Mouse (Mus musculus): Measurements from ENCODE around the gene Fam227a.
"Not testable (repeated sequence)": the region's sequence is repeated elsewhere in the genome, so short reads cannot be mapped to it uniquely, and the experiment has no call there.

Fam227a gene

GRCm38 (mm10) chr15:79683707-79684465 lies 25.1 kb upstream of the Fam227a start:
- no peak for DNase-seq (ENCODE audit: low read depth)

GRCm38 (mm10) chr15:79683146-79683545 lies 24.4 kb upstream of the Fam227a start:
- no peak for DNase-seq (ENCODE audit: low read depth)

- DNase-seq (ENCODE audit: low read depth) = no peak
Observed at GRCm38 (mm10) chr15:79681973-79682372, 23.2 kb upstream of the Fam227a start.

GRCm38 (mm10) chr15:79677936-79678335 lies 19.2 kb upstream of the Fam227a start:
- DNase-seq (ENCODE audit: low read depth) = no peak

- not testable (repeated sequence) for DNase-seq (ENCODE audit: low read depth)
Observed at GRCm38 (mm10) chr15:79671828-79672348, 13.1 kb upstream of the Fam227a start.

- no peak for DNase-seq (ENCODE audit: low read depth)
Observed at GRCm38 (mm10) chr15:79670972-79671299, 12.2 kb upstream of the Fam227a start.

- DNase-seq (ENCODE audit: low read depth) = peak; percentile 81
Observed at GRCm38 (mm10) chr15:79670249-79670971, 11.7 kb upstream of the Fam227a start, which contains the start of gene Tomm22. Gene Tomm22 (plus strand): TSS chr15:79670861.

- no peak for DNase-seq (ENCODE audit: low read depth)
Observed at GRCm38 (mm10) chr15:79669195-79669594, 10.4 kb upstream of the Fam227a start.

GRCm38 (mm10) chr15:79664666-79665065 lies 5.9 kb upstream of the Fam227a start:
- DNase-seq (ENCODE audit: low read depth) = no peak

GRCm38 (mm10) chr15:79661852-79662251 lies 3.1 kb upstream of the Fam227a start:
- no peak for DNase-seq (ENCODE audit: low read depth)

GRCm38 (mm10) chr15:79657837-79658530 lies 772 bp downstream of the Fam227a start:
- DNase-seq (ENCODE audit: low read depth) = peak; percentile 64

- no peak for DNase-seq (ENCODE audit: low read depth)
Observed at GRCm38 (mm10) chr15:79656451-79656850, 2.3 kb downstream of the Fam227a start.

GRCm38 (mm10) chr15:79651481-79651880 lies 7.3 kb downstream of the Fam227a start:
- DNase-seq (ENCODE audit: low read depth) = no peak

- DNase-seq (ENCODE audit: low read depth) = no peak
Observed at GRCm38 (mm10) chr15:79650569-79650968, 8.2 kb downstream of the Fam227a start.

- DNase-seq (ENCODE audit: low read depth) = no peak
Observed at GRCm38 (mm10) chr15:79648130-79648529, 10.6 kb downstream of the Fam227a start.

GRCm38 (mm10) chr15:79645483-79645882 lies 13.3 kb downstream of the Fam227a start:
- DNase-seq (ENCODE audit: low read depth) = no peak

- DNase-seq (ENCODE audit: low read depth) = no peak
Observed at GRCm38 (mm10) chr15:79641135-79641817, 17.5 kb downstream of the Fam227a start.

GRCm38 (mm10) chr15:79630471-79630870 lies 28.3 kb downstream of the Fam227a start:
- DNase-seq (ENCODE audit: low read depth) = no peak

GRCm38 (mm10) chr15:79619770-79620414 lies 38.9 kb downstream of the Fam227a start:
- no peak for DNase-seq (ENCODE audit: low read depth)

- no peak for DNase-seq (ENCODE audit: low read depth)
Observed at GRCm38 (mm10) chr15:79618456-79618855, 40.3 kb downstream of the Fam227a start.

GRCm38 (mm10) chr15:79617135-79617534 lies 41.6 kb downstream of the Fam227a start:
- no peak for DNase-seq (ENCODE audit: low read depth)

All from fibroblast of lung, adult 2 months (primary cell).